Mouse (Mus musculus): ENCODE data around the gene Lsg1. TPM values are rescaled to one million over a fixed set of nuclear protein-coding genes. Genes with fewer than 3 reads are reported as not detected.

The Lsg1 gene
- polyA plus RNA-seq (2017; shearing (Covaris generic)): 79.0 TPM

GRCm38 (mm10) chr16:30587494-30588327 is at the start of gene Lsg1:
Gene Lsg1, minus strand, starts transcription at chr16:30587592.

GRCm38 (mm10) chr16:30599491-30600268 is 12.3 kb upstream of the Lsg1 start, which contains the start of gene Fam43a:
Gene Fam43a, plus strand, starts transcription at chr16:30599723.

GRCm38 (mm10) chr16:30550748-30551192 is 36.6 kb downstream of the Lsg1 start, which contains the start of gene Tmem44:
Gene Tmem44, minus strand, starts transcription at chr16:30550842.

Other genes starting within 250 kb of the Lsg1 start
- gene Atp13a3, start 181.6 kb downstream of the Lsg1 start, polyA plus RNA-seq (2017; shearing (Covaris generic)): 55.7 TPM
- 0.63 TPM for gene Tmem44, start 36.8 kb downstream of the Lsg1 start, polyA plus RNA-seq (2017; shearing (Covaris generic))
- gene Fam43a, start 12.1 kb upstream of the Lsg1 start, polyA plus RNA-seq (2017; shearing (Covaris generic)): 5.0 TPM

All from CD4-positive, CD25-positive, alpha-beta regulatory T cell (primary cell).